Mouse (Mus musculus) spleen, postnatal 14 days (tissue): ENCODE results near the gene Gm3435.
"Not testable (repeated sequence)": the region's sequence is repeated elsewhere in the genome, so short reads cannot be mapped to it uniquely, and the experiment has no call there.

Experiments
- DNase-seq, 2 experiments: peaks; one replicate each; pipeline ENCODE4 v3.0.0; 2021 to 2022; ENCODE audit warnings: low spot score in 2 of 2

Gm3435 gene

GRCm38 (mm10) chr17:15040455-15040854 lies 30.5 kb downstream of the Gm3435 start:
- not testable (repeated sequence) for DNase-seq

- peak in 1 of 2 experiments; percentile 22 for DNase-seq
These were observed 31.3 kb downstream of the Gm3435 start, which contains the start of the genes Ermard, Tcte3 and Gm3448 for GRCm38 (mm10) chr17:15041175-15041729. Ermard (plus strand) TSS chr17:15041208. Tcte3 (minus strand) TSS chr17:15041488. Gm3448 (minus strand) TSS chr17:15041537.

- not testable (repeated sequence) for DNase-seq
These were observed 40.4 kb downstream of the Gm3435 start for GRCm38 (mm10) chr17:15050338-15050737.

- DNase-seq, result not testable (repeated sequence)
These were observed 42.8 kb downstream of the Gm3435 start for GRCm38 (mm10) chr17:15052766-15053165.

GRCm38 (mm10) chr17:15053183-15053828 lies 43.3 kb downstream of the Gm3435 start:
- not testable (repeated sequence) for DNase-seq

- DNase-seq, result not testable (repeated sequence)
These were observed 43.8 kb downstream of the Gm3435 start for GRCm38 (mm10) chr17:15053829-15054200.

- DNase-seq, result no peak
These were observed 45.9 kb downstream of the Gm3435 start for GRCm38 (mm10) chr17:15055925-15056324.

- no peak for DNase-seq
These were observed 48.2 kb downstream of the Gm3435 start for GRCm38 (mm10) chr17:15058161-15058591.

- DNase-seq, result no peak
These were observed 49.7 kb downstream of the Gm3435 start for GRCm38 (mm10) chr17:15059646-15060045.

GRCm38 (mm10) chr17:15060356-15060755 lies 50.4 kb downstream of the Gm3435 start:
- no peak for DNase-seq

GRCm38 (mm10) chr17:15065391-15066024 lies 55.5 kb downstream of the Gm3435 start:
- DNase-seq, result no peak

GRCm38 (mm10) chr17:15066066-15066465 lies 56.1 kb downstream of the Gm3435 start:
- no peak for DNase-seq

GRCm38 (mm10) chr17:15066911-15067310 lies 56.9 kb downstream of the Gm3435 start:
- DNase-seq, result no peak

- no peak for DNase-seq
These were observed 58.2 kb downstream of the Gm3435 start for GRCm38 (mm10) chr17:15068040-15068792.

- no peak for DNase-seq
These were observed 59.1 kb downstream of the Gm3435 start for GRCm38 (mm10) chr17:15069124-15069523.
